Mouse (Mus musculus): ENCODE measurements around the gene Htr1f. TPM values are rescaled to one million over a fixed set of nuclear protein-coding genes. Genes with fewer than 3 reads are reported as not detected.

Htr1f gene
- polyA plus RNA-seq, 1 experiment, result not detected

DNA sequence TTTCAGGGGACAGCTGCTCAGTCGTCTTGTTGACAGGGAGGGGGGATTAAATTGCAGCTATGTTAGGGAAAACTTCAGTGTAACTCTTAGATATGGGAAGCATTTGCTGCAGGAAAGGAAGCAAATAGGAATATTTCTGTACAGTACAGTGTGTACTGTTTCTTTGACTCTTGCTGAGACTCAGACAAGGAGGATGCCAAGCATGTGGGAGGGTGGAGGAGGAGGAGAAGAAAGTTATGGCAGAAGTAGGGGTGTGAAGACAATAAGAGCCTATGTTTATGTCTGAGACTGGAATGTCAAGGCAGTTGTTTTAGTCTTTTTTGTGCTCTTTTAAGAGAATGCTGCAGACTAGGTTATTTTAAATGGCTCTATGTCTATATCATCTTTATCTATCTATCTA lies 171.6 kb downstream of the Htr1f start:
- Histone ChIP-seq H3K4me1 (replicated peaks; ENCODE audit: control insufficient read depth, insufficient read depth, low read length) (no peaks in the 10 kb centered on the region), H3K27me3 (ENCODE audit: control insufficient read depth, insufficient read depth, low read length) (no peaks in the 10 kb centered on the region), H3K27ac (ENCODE audit: control insufficient read depth, insufficient read depth, low read length) (no peak overlapping the region), H3K36me3 (ENCODE audit: control insufficient read depth, insufficient read depth, low read length) (no peaks in the 10 kb centered on the region), H3K4me3 (ENCODE audit: control insufficient read depth, insufficient read depth, low read length) (no peak overlapping the region)
- TF ChIP-seq POLR2A (IDR thresholded peaks at IDR 0.05; ENCODE audit: control insufficient read depth, extremely low read depth, insufficient read depth, low read length, poor library complexity) (no peak), CTCF (IDR thresholded peaks at IDR 0.05; ENCODE audit: borderline replicate concordance, control insufficient read depth, extremely low read depth, insufficient read depth, low read length, poor library complexity) (no peak)
- no peak for DNase-seq
- 82% methylated on average over 1 of the region's 1 CpGs for WGBS

- no peak for DNase-seq
- H3K4me3 ChIP-seq (ENCODE audit: control insufficient read depth, insufficient read depth, low read length), result no peak overlapping the region
- WGBS, result 81% methylated on average over 9 of the region's 9 CpGs
- TF ChIP-seq CTCF (IDR thresholded peaks at IDR 0.05; ENCODE audit: borderline replicate concordance, control insufficient read depth, extremely low read depth, insufficient read depth, low read length, poor library complexity) (no peak), POLR2A (IDR thresholded peaks at IDR 0.05; ENCODE audit: control insufficient read depth, extremely low read depth, insufficient read depth, low read length, poor library complexity) (no peak)
- H3K27me3 ChIP-seq (ENCODE audit: control insufficient read depth, insufficient read depth, low read length), result no peaks in the 10 kb centered on the region
- H3K27ac ChIP-seq (ENCODE audit: control insufficient read depth, insufficient read depth, low read length), result no peak overlapping the region
- H3K36me3 ChIP-seq (ENCODE audit: control insufficient read depth, insufficient read depth, low read length), result no peaks in the 10 kb centered on the region
- H3K4me1 ChIP-seq (replicated peaks; ENCODE audit: control insufficient read depth, insufficient read depth, low read length), result no peaks in the 10 kb centered on the region
Observed at GRCm38 (mm10) chr16:64923500-64923899, 182.2 kb downstream of the Htr1f start.

DNA sequence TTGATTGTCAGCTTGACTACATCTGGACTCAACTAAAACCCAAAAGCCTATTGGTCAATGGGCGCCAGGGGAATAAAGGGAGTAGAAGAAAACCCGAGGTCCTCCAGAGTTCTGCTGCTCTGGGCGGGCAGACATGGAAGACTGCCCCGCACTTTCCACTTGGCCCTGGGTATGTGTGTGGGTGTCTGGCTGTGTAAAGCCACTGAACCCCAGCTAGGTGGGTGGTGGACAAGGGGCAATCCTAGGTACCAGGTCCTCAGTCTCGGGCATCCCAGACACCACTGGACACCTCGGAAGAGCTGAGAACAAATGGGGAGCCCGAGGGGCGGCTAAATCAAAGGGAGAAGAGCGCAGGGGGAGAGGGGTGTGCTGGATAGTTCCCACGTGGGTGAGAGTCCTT lies 196.9 kb downstream of the Htr1f start:
- Histone ChIP-seq H3K36me3 (ENCODE audit: control insufficient read depth, insufficient read depth, low read length) (no peaks in the 10 kb centered on the region), H3K4me3 (ENCODE audit: control insufficient read depth, insufficient read depth, low read length) (no peak overlapping the region), H3K27me3 (ENCODE audit: control insufficient read depth, insufficient read depth, low read length) (no peaks in the 10 kb centered on the region), H3K27ac (ENCODE audit: control insufficient read depth, insufficient read depth, low read length) (no peak overlapping the region), H3K4me1 (replicated peaks; ENCODE audit: control insufficient read depth, insufficient read depth, low read length) (no peaks in the 10 kb centered on the region)
- DNase-seq, result no peak
- WGBS, result 92% methylated on average over 10 of the region's 10 CpGs
- TF ChIP-seq CTCF (IDR thresholded peaks at IDR 0.05; ENCODE audit: borderline replicate concordance, control insufficient read depth, extremely low read depth, insufficient read depth, low read length, poor library complexity) (no peak), POLR2A (IDR thresholded peaks at IDR 0.05; ENCODE audit: control insufficient read depth, extremely low read depth, insufficient read depth, low read length, poor library complexity) (no peak)

GRCm38 (mm10) chr16:64907112-64907511 lies 198.5 kb downstream of the Htr1f start:
- Histone ChIP-seq H3K4me3 (ENCODE audit: control insufficient read depth, insufficient read depth, low read length) (no peak overlapping the region), H3K27me3 (ENCODE audit: control insufficient read depth, insufficient read depth, low read length) (no peaks in the 10 kb centered on the region), H3K4me1 (replicated peaks; ENCODE audit: control insufficient read depth, insufficient read depth, low read length) (no peaks in the 10 kb centered on the region), H3K27ac (ENCODE audit: control insufficient read depth, insufficient read depth, low read length) (no peak overlapping the region), H3K36me3 (ENCODE audit: control insufficient read depth, insufficient read depth, low read length) (no peaks in the 10 kb centered on the region)
- DNase-seq, result peak; percentile 19
- 38% methylated on average over 3 of the region's 3 CpGs for WGBS
- TF ChIP-seq POLR2A (IDR thresholded peaks at IDR 0.05; ENCODE audit: control insufficient read depth, extremely low read depth, insufficient read depth, low read length, poor library complexity), result no peak
- TF ChIP-seq CTCF (IDR thresholded peaks at IDR 0.05; ENCODE audit: borderline replicate concordance, control insufficient read depth, extremely low read depth, insufficient read depth, low read length, poor library complexity), result no peak

DNA sequence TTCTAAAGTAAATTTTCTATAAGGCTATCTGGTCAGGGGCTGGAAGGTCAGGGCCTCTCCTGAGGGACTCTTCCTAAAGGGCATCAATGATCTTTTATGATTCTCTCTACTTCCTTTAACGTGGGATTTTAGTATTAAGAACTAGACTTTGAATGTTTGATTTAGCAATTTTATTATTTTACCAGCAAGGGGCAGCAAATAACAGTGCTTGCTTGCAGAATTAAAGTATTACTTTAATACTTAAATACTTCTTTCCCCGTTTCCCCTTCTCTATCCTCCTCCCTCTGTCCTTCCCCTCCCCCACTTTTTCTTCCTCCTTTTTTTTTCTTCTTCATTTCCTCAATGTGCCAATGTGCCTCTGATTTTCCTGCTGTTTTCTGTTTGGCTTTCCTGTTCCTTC lies 202.3 kb downstream of the Htr1f start:
- no peak for DNase-seq
- Histone ChIP-seq H3K4me1 (replicated peaks; ENCODE audit: control insufficient read depth, insufficient read depth, low read length) (no peaks in the 10 kb centered on the region), H3K4me3 (ENCODE audit: control insufficient read depth, insufficient read depth, low read length) (no peak overlapping the region), H3K27ac (ENCODE audit: control insufficient read depth, insufficient read depth, low read length) (no peak overlapping the region), H3K27me3 (ENCODE audit: control insufficient read depth, insufficient read depth, low read length) (no peaks in the 10 kb centered on the region), H3K36me3 (ENCODE audit: control insufficient read depth, insufficient read depth, low read length) (no peaks in the 10 kb centered on the region)
- 12% methylated on average over 2 of the region's 2 CpGs for whole genome bisulfite sequencing
- TF ChIP-seq CTCF (IDR thresholded peaks at IDR 0.05; ENCODE audit: borderline replicate concordance, control insufficient read depth, extremely low read depth, insufficient read depth, low read length, poor library complexity) (no peak), POLR2A (IDR thresholded peaks at IDR 0.05; ENCODE audit: control insufficient read depth, extremely low read depth, insufficient read depth, low read length, poor library complexity) (no peak)

DNA sequence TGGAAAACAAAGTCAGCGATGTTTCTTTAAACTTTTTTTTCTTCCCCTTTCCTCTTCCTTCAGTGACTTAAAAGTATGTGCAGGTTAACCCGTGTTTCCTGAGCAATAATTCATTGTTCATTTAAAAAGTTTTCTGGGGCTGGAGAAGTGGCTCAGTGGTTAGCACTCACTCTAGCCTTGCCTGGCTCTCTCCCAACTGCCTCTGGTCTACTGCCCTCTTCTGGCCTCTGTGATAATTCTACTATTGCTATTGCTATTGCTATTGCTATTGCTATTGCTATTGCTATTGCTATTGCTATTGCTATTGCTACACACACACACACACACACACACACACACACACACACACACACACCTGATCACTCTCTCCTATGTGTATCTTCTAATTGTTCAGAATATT lies 206.6 kb downstream of the Htr1f start:
- WGBS, result 32% methylated on average over 2 of the region's 2 CpGs
- peak; percentile 42 for DNase-seq
- H3K4me1 ChIP-seq (replicated peaks; ENCODE audit: control insufficient read depth, insufficient read depth, low read length), result no peaks in the 10 kb centered on the region
- H3K27me3 ChIP-seq (ENCODE audit: control insufficient read depth, insufficient read depth, low read length), result no peaks in the 10 kb centered on the region
- no peak overlapping the region for H3K4me3 ChIP-seq (ENCODE audit: control insufficient read depth, insufficient read depth, low read length)
- no peak overlapping the region for H3K27ac ChIP-seq (ENCODE audit: control insufficient read depth, insufficient read depth, low read length)
- no peaks in the 10 kb centered on the region for H3K36me3 ChIP-seq (ENCODE audit: control insufficient read depth, insufficient read depth, low read length)
- TF ChIP-seq CTCF (IDR thresholded peaks at IDR 0.05; ENCODE audit: borderline replicate concordance, control insufficient read depth, extremely low read depth, insufficient read depth, low read length, poor library complexity), result no peak
- TF ChIP-seq POLR2A (IDR thresholded peaks at IDR 0.05; ENCODE audit: control insufficient read depth, extremely low read depth, insufficient read depth, low read length, poor library complexity), result no peak

DNA sequence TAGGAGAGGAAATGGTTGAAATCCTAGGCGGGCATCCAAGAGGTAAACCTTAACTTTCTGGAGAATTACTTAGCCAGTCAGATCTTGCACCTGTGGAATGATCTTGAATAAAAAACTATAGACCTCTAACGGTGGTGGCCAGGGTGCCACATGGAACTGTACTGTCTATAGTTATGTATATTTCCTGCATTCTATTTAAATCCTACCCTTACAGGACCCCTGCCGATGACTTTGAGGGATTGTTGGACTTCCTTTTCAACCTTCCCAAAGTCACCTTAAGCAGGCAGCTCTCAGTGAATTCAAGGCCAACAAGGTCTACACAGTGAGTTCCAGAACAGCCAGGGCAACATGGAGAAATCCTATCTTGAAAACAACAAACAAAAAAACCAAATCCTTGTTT lies 216.2 kb downstream of the Htr1f start:
- no peak for DNase-seq
- Histone ChIP-seq H3K4me3 (ENCODE audit: control insufficient read depth, insufficient read depth, low read length) (no peak overlapping the region), H3K27ac (ENCODE audit: control insufficient read depth, insufficient read depth, low read length) (no peak overlapping the region), H3K27me3 (ENCODE audit: control insufficient read depth, insufficient read depth, low read length) (no peaks in the 10 kb centered on the region), H3K4me1 (replicated peaks; ENCODE audit: control insufficient read depth, insufficient read depth, low read length) (no peaks in the 10 kb centered on the region), H3K36me3 (ENCODE audit: control insufficient read depth, insufficient read depth, low read length) (no peaks in the 10 kb centered on the region)
- WGBS, result 97% methylated on average over 3 of the region's 3 CpGs
- TF ChIP-seq POLR2A (IDR thresholded peaks at IDR 0.05; ENCODE audit: control insufficient read depth, extremely low read depth, insufficient read depth, low read length, poor library complexity), result no peak
- no peak for TF ChIP-seq CTCF (IDR thresholded peaks at IDR 0.05; ENCODE audit: borderline replicate concordance, control insufficient read depth, extremely low read depth, insufficient read depth, low read length, poor library complexity)
